Mouse (Mus musculus): ENCODE data around the gene Gm3591. TPM values are rescaled to one million over a fixed set of nuclear protein-coding genes. Genes with fewer than 3 reads are reported as not detected.
"Not testable (repeated sequence)": the region's sequence is repeated elsewhere in the genome, so short reads cannot be mapped to it uniquely, and the experiment has no call there.

Gene Gm3591
- under 1 TPM in 1 of 2 experiments, not detected in 1; 0.16 TPM for total RNA-seq (2021)

DNA sequence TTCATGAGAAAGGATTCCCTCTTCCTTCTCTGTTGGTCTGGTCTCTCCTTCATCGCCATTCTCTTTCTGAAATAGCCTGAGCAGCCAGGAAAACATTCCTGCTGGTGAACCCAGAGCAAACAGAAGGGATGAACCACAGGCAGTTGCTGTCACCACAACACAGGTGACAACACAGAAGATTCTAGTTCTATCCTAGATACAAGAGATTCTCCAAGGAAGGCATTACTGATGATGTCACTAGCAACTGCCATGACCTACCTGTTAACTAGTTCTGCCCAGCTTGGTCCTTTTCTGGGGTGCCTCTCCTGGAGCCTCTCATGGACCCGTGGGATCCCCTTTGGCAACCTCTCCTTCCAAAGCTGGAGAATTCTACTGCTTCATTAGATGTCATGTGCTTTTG is at the start of gene Gm3591:
Gm3591 (minus strand) TSS at position 101 of the 400 bp plus-strand sequence.
- DNase-seq; intact Hi-C loops (cut with DNase I): not testable (repeated sequence)

DNA sequence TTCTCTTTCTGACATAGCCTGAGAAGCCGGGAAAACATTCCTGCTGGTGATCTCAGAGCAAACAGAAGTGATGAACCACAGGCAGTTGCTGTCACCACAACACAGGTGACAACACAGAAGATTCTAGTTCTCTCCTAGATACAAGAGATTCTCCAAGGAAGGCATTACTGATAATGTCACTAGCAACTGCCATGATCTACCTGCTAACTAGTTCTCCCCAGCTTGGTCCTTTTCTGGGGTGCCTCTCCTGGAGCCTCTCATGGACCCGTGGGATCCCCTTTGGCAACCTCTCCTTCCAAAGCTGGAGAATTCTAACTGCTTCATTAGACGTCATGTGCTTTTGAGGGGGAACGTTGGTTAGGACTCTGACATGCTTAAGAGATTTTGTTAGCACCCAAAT is 32.2 kb upstream of the Gm3591 start, which contains the start of gene Gm3594:
Gm3594 (minus strand) TSS at position 101 of the 400 bp plus-strand sequence.
- intact Hi-C loops (cut with DNase I); DNase-seq: not testable (repeated sequence)

DNA sequence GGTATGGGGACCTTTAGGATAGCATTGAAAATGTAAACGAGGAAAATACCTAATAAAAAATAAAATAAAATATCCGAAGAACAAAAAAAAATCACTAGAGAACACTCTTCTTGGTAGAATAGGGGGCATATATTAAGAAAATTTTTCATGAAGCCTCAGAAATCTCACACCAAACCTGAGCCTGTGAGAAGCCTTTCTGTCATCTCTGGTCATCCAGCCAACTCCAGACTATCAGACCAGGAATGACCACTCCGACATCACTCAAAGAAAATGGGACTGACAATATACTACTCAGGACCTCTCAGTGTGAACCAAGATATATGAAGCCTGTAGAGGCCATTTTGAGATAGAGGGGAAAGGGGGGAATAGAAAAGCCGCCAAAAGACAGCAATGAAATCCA is 28.5 kb upstream of the Gm3591 start:
- intact Hi-C loops (cut with DNase I): not testable (repeated sequence)
- peak in 1 of 2 experiments; percentile 2 for DNase-seq

DNA sequence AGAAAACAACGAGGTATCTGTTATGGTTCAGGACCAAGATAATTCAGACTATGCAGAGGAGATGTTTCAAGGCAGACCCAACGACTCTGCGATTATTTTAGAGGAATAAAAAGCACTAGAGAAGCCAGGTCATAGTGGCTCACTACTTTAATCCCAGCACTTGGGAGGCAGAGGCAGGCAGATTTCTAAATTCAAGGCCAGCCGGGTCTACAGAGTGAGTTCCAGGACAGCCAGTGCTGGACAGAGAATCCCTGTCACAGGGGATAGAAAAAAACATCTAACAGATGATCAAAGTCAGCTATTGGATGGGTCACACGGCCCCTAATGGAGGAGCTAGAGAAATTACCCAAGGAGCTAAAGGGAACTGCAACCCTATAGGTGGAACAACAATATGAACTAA is 27.9 kb upstream of the Gm3591 start:
- peak in 1 of 2 experiments; percentile 2 for DNase-seq
- intact Hi-C loops (cut with DNase I): not testable (repeated sequence)

DNA sequence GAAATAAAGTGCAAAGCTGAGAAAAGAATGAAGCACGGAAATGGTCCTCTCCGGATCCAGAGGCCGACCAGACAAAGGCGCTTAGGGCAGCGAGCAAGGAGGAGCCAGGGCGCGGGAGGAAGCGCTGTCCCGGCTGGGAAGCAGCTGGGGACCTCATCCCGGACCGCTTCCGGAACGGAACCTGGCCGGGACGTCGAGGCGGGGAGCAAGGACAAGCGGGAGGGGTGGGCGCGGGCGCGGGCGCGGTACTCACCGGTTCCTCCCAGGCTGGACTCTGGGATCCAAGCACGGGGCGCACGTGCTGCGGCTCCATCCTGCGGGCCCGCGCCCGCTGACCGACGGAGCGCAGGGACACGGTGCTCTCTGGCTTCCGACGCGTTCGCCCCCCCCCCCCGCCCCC is 14.5 kb upstream of the Gm3591 start:
- intact Hi-C loops (cut with DNase I): not testable (repeated sequence)
- DNase-seq: peak; percentile 53 to 57

DNA sequence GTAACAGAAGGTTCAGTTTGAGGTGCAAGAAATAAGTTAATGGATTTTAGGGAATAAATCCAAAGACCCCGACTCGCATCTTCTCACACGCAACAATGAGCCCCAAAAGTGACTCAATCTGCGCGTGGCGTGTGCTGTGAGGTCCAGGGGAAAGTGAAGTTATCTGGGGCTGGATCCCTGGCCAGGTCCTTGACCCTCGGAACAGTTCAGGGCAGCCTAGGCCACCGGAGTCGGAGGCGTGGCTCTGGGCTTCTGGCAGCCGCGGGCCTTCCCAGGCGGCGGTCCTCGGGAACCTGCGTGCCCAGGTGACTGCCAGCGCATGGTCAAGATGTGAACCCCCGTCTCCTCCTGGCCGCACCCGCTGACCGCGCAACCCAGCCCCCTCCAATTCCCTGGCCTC is 14.1 kb upstream of the Gm3591 start:
- DNase-seq: peak in 1 of 2 experiments; percentile 11
- intact Hi-C loops (cut with DNase I): not testable (repeated sequence)

DNA sequence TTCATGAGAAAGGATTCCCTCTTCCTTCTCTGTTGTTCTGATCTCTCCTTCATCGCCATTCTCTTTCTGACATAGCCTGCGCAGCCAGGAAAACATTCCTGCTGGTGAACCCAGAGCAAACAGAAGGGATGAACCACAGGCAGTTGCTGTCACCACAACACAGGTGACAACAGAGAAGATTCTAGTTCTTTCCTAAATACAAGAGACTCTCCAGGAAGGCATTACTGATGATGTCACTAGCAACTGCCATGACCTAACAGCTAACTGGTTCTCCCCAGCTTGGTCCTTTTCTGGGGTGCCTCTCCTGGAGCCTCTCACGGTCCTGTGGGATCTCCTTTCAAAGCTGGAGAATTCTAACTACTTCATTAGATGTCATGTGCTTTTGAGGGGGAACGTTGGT is 22.1 kb downstream of the Gm3591 start, which contains the start of gene Gm16440:
Gm16440 (minus strand) TSS at position 101 of the 400 bp plus-strand sequence.
- intact Hi-C loops (cut with DNase I); DNase-seq: not testable (repeated sequence)

Other genes starting within 250 kb of the Gm3591 start
- under 1 TPM in 1 of 2 experiments, not detected in 1; 0.47 TPM for gene Gm21560, start 193.2 kb downstream of the Gm3591 start, total RNA-seq (2021)
- gene Gm3411, start 125.2 kb downstream of the Gm3591 start, total RNA-seq (2021): under 1 TPM in 1 of 2 experiments, not detected in 1; 0.19 TPM
- gene Gm21103, start 107.6 kb downstream of the Gm3591 start, total RNA-seq (2021): not detected
- not detected for gene Gm3618, start 68.8 kb downstream of the Gm3591 start, total RNA-seq (2021)
- gene Gm16440, start 22.2 kb downstream of the Gm3591 start, total RNA-seq (2021): not detected
- not detected for gene Gm3594, start 32.1 kb upstream of the Gm3591 start, total RNA-seq (2021)
- gene Gm8356, start 124.8 kb upstream of the Gm3591 start, total RNA-seq (2021): not detected
- under 1 TPM in 1 of 2 experiments, not detected in 1; 0.60 TPM for gene Gm3629, start 178.1 kb upstream of the Gm3591 start, total RNA-seq (2021)
- gene Gm3460, start 209.9 kb upstream of the Gm3591 start, total RNA-seq (2021): not detected